Mouse (Mus musculus) adrenal gland, postnatal 10 days (tissue): Measurements from ENCODE around the gene Eif2ak1. TPM values are rescaled to one million over a fixed set of nuclear protein-coding genes. Genes with fewer than 3 reads are reported as not detected.
"Not testable (repeated sequence)": the region's sequence is repeated elsewhere in the genome, so short reads cannot be mapped to it uniquely, and the experiment has no call there.

ENCODE experiments used
- DNase-seq: peaks from one replicate; pipeline ENCODE4 v3.0.0; 2021; ENCODE audit warnings: mixed read lengths
- long read RNA-seq, 2 experiments: library from polyadenylated mRNA; stranded (forward); transcript quantifications; one replicate each; pipeline ENCODE4 v2.0.0; 2021
- total RNA-seq, 2 experiments: library from RNA; stranded (reverse); gene quantifications; 2 replicates each; pipeline ENCODE4 v1.2.3; 2021

The Eif2ak1 gene
- 10 to 100 TPM; 30.1 to 32.9 TPM for total RNA-seq
- long read RNA-seq, experiment 1, full-length matches to known transcripts, result 50 of 59 reads
- long read RNA-seq, experiment 1, partial matches to known transcripts, result 5 of 59 reads
- long read RNA-seq, experiment 1, other reads (novel, unspliced or antisense), result 4 of 59 reads
- long read RNA-seq, experiment 2, full-length matches to known transcripts, result 32 of 34 reads
- long read RNA-seq, experiment 2, partial matches to known transcripts, result 0 of 34 reads
- long read RNA-seq, experiment 2, other reads (novel, unspliced or antisense), result 2 of 34 reads

DNA sequence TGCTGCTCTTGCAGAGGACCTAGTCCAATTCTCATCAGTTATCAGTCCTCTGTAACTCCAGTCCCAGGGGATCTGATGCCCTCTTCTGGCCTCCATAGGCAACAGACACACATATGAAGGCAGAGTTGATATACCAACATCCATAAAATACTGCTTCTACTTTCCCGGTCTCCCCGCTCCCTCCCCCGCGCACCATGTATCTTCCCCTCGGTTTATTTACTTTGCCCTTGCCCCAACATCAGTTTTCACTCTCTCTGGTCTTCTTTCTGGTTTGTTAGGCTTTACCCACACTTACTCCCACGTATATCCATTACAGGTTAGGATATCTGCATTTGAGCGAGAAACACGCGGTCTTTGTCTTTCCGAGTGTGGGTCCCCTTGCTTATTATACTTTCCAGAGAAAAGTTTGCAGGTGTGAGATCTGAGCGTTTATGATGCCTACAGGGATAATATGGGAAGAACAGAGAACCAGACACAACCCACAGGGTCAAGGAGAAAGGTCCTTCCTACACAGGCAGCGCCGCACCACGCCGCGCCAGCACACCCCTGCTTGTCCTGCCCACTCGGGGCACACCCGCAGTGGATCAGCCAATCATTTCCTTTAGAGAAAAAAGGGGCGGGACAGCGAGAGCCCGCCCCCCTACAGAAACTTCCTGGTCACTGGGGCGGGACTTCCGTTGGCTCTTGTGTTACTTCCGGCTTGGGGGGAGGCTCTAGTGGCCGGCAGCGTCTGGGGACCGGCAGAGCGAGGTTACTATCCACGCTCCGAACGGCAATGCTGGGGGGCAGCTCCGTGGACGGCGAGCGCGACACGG, at the start of gene Eif2ak1:
Gene Eif2ak1 (plus strand): TSS at position 673 of the 815 bp plus-strand sequence.
- peak; percentile 93 for DNase-seq

DNA sequence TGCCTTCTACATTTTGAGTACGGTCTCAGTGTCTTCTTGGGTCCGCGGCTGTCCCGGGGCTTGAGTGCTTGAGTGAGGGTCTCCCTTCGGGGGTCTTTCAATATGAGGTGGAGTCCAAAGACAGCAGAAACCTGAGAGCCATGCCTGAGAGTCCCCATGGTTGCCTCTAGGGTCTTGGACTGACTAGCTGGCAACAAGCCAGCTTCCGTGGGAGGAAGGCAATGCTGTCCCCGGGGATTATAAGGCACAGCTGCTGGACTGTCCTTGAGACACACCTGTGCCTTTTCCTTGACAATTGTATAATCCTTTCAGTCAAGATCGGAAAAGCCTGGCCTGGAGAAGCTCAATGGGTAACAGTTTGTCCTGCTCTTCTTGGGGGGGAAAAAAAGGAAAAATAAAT, 35.6 kb upstream of the Eif2ak1 start:
- DNase-seq, result no peak

- no peak for DNase-seq
These were observed 32.2 kb upstream of the Eif2ak1 start for GRCm38 (mm10) chr5:143785391-143785790.

DNA sequence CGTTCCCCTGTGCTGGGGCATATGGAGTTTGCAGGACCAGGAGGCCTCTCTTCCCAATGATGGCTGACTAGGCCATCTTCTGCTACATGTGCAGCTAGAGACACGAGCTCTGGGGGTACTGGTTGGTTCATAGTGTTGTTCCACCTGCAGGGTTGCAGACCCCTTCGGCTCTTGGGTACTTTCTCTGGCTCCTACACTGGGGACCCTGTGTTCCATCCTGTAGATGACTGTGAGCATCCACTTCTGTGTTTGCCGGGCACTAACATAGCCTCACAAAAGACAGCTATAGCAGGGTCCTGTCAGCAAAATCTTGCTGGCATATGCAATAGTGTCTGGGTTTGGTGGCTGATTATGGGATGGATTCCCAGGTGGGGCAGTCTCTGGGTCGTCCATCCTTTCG, 16.4 kb upstream of the Eif2ak1 start:
- not testable (repeated sequence) for DNase-seq

DNA sequence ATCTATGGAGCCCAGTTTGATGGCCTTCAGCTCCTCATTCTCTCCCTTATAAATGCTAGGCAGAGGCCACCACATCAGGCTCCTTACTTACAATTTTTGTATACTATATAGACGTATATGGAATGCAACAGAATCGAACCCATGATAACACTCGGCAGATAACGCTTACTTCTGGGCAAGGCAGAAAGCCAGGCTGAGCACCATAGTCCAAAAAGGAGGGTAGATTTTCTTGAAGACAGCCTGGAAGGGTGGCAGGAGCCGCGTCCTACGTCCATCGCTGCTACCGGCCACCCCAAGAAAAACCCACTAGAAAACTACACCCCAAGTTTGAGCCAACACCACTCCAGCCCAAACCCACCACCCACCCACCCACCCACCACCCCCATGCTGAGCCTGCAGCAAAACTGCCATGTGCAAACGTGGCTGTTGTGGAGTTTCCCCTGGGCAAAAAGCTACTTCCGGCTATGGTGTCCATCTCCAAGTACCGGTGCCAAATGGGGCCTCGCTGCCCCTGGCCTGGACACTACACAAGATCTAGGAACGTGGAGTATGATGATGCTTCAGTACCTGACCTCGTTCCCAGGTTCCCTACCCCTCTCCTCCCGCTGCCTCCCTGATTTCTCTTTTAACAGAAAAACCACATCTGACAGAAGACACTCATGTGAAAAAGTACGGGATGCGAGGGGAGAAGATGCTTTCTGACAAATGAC, 13.4 kb upstream of the Eif2ak1 start:
- no peak for DNase-seq

GRCm38 (mm10) chr5:143807268-143807667, 10.3 kb upstream of the Eif2ak1 start:
- no peak for DNase-seq

DNA sequence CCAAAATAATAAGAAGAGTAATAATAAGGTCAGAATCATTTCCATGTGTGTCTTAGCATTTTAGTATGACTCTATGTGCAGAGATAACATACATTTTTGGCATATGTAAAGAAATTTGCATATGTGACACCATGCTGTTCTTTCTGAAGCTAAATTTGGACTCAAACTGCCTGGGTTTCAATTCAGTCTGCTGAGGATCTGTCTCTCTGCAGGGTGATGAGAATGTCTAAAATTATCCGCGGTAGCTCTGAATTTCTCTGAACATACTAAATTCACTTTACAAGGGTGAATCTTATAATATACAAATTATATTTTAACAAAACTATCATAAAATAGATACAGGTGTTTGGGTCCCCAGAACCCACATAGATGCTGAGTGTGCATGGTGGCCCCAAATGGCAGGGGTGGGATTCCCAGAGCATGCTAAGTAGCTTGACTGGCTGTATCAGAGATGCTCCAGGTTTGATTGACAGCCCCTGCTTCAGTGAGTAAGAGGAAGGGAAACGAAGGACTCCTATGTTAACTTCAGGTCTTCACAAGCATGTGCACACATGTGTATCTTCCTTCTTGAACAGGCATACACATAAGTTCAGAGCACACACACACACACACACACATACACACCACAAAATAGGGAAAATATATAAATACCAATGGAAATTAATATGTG, 8.0 kb upstream of the Eif2ak1 start:
- no peak for DNase-seq

DNA sequence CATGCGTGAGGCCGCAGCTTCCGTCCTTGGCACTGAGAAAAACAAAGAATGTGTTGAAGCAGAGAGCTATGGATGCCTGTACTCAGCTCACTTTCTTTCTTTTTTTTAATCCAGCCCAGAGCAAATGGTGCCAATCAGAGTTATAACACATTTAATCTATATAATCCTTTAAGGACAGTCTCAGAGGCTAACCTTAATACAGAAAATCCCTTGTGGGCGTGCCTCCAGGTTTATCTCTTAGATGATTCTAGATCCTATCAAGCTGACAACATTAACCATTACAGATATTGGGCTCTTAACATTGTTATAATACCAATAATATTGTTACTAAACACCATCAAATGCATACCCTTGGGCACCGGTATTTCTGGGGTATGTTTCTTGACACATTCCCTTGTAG, 5.9 kb upstream of the Eif2ak1 start:
- no peak for DNase-seq

DNA sequence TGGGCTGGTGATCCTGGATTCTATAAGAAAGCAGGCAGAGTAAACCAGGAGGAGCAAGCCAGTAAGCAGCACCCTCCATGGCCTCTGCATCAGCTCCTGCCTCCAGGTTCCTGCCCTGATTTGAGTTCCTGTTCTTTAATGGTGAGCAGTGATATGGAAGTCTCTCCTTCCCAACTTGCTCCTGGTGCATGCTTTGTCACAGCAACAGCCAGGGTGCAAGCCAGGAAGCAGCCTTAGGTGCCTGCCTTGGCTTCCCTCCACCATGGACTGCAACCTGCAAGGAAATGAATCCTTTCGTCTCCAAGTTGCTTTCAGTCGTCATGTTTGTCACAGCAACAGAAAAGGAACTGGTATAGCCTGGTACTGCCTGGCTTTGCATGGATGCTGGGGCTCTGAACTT, 3.0 kb upstream of the Eif2ak1 start:
- no peak for DNase-seq

DNA sequence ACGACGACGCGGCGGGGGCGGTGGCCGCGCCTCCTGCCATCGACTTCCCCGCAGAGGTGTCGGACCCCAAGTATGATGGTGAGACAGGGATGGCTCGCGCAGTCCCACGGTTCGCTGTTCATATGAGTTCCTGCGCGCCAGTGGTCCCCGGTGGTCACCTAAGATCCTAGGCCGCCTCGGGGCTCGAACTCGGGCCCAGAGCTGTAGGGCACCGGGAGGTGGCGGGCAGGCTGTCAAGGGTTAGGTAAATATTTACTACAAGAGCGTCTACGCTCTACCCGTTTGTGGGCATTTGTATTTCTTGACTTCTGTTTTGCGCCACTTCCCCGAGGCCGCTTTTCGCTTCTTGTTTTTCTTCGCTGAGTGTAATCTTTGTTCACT, 333 bp downstream of the Eif2ak1 start:
- no peak for DNase-seq

GRCm38 (mm10) chr5:143818461-143818860, 873 bp downstream of the Eif2ak1 start:
- no peak for DNase-seq

- no peak for DNase-seq
These were observed 1.4 kb downstream of the Eif2ak1 start for GRCm38 (mm10) chr5:143818949-143819348.

DNA sequence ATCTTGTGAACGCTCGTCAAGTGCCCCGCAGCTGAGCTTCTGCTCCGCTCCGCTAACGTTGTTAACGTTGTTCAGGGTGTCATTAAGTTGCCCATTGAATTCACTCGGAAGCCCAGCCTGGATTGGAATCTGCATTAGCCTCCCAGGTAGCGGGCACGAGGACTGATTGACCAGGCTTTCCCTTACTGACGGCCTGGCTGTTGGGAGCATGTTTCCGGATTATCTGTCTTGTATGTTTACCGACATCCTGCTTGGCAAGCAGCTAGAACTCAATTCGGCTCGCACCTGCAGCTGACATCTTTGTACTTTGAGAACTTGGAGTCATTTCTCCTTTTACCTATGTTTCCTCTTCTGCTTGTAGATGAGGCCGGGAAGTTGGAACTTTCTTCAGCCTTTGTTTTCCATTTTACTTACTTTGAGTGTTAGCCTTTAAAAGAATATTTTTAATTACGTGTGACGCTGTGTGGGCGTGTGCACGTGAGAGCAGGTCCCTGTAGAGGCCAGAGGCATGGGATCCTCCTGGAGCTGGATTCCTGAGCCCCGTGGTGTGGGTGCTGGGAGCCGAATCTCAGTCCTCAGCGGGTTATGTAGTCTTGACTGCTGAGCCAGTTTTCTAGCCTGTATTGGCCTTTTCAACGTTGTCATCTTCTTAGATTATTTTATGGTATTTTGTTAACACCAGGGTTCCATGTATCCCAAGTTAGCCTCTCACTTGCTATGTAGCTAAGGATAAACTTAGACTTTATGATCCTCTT, 2.5 kb downstream of the Eif2ak1 start:
- DNase-seq, result no peak

GRCm38 (mm10) chr5:143820820-143821219, 3.2 kb downstream of the Eif2ak1 start:
- no peak for DNase-seq

DNA sequence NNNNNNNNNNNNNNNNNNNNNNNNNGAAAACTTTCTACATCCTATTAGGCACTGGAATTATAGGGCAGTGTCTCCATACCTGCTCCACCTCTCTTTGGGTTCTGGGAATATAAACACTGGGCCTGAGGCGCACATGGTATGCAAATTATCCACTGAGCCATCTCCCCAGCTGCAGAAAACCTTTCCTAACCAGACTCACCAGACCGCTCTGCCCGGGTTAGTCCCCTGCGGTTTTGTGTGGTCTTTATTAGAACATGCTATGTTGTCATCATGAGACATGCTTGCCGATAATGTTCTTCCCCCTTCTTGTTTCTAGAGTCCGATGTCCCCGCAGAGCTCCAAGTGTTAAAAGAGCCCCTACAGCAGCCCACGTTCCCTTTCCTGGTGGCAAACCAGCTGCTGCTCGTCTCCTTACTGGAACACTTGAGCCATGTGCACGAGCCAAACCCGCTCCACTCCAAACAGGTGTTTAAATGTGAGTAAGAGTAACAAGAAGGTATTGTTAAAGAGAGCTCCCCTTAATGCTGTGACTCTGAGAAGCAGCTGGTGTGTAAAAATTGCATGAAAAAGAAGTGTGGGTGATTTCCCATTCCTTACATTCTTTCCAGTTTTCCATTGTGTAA, 54.1 kb downstream of the Eif2ak1 start:
- DNase-seq, result no peak

GRCm38 (mm10) chr5:143874571-143874970, 57.0 kb downstream of the Eif2ak1 start:
- DNase-seq, result peak; percentile 40

GRCm38 (mm10) chr5:143885274-143885673, 67.7 kb downstream of the Eif2ak1 start:
- DNase-seq, result no peak

- DNase-seq, result no peak
These were observed 73.2 kb downstream of the Eif2ak1 start for GRCm38 (mm10) chr5:143890741-143891140.

DNA sequence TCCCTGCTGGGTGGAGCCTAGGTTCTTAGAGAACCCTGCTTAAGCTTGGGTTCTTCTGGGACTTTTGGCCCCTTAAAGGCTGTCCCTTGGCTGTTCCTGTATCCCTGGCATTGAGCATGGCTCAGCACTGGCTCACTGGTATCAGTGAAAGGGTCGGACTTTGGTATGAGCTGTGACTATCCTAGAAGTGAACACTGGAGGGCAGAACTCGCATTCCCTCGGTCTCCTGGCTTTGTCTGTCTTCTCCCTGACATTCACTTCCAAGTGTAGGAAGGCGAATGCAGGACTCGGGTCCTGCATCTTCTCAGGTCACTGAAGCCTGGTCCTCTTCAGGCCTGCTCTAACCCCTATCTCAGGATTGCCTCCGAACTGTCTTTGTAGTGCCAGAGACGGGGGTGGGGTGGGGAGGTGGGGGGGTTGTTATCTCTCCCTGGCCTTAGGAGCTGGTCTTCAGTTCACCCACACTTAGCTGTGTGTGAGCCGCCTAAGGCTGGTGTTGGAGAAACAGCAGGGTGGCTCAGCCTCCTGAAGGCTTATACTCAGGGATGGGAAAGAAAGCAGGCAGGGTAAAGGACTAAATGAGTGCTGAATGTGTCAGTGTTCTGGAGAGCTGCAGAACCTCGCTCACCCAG, 74.8 kb downstream of the Eif2ak1 start:
- no peak for DNase-seq

DNA sequence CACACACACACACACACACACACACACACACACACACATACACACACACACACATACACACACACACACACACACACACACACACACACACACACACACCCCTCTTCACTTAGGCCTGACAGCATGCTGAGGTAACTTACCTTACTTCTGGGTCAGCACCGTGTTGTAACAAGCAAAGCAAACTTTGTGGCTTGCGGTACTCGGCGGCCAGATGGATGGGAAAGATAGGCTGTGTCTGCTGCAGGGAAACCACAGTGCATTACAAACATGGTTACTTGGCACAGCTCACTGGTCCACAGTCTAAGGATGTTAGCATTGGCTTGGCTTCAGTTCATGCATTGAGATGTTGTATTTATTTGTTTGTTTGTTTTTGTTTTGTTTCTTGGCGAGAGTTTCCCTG, 75.8 kb downstream of the Eif2ak1 start:
- no peak for DNase-seq
